In genomic region chr9:16093047-16093668, GRCm38 (mm10) we compare ENCODE assay signal across 16 mouse cellular contexts.
A peak's percentile ranks its signal among the peaks of the same experiment; 100 is the strongest.
DNase-seq lines count a peak whose midpoint lies in the region; ATAC-seq and TF ChIP-seq lines count a peak whose summit lies in the region.
"Had no signal": no experiment of that assay in that cellular context is flagged by ENCODE, and none has a peak within 500 bp of the region (broad histone marks: within the 10 kb centered on the region; RNA-seq: fewer than 3 reads in every experiment).

No protein-coding gene starts in this region.

- no peak for DNase-seq in forebrain, embryonic 11.5 days (ENCODE audit: low spot score)
- DNase-seq in forebrain, postnatal 0 days = peak; percentile 33
- no peak for DNase-seq in adrenal gland, postnatal 14 days
- DNase-seq: adrenal gland, postnatal 10 days; cerebellum, adult 9-10 months; thymus, postnatal 14 days had no signal

- TF ChIP-seq CTCF in forebrain, postnatal 0 days (IDR thresholded peaks at IDR 0.05; ENCODE audit: low read depth) = no peak

- H3K36me3 ChIP-seq in forebrain, embryonic 13.5 days (ENCODE audit: poor library complexity, severe bottlenecking) = no peaks in the 10 kb centered on the region
- H3K36me3 ChIP-seq in forebrain, embryonic 11.5 days (ENCODE audit: control insufficient read depth, insufficient read depth, low read length) = no peaks in the 10 kb centered on the region
- H3K36me3 ChIP-seq in kidney, embryonic 16.5 days (ENCODE audit: insufficient read depth, low read length) = no peaks in the 10 kb centered on the region
- H3K36me3 ChIP-seq in kidney, embryonic 14.5 days (ENCODE audit: control insufficient read depth, insufficient read depth, low read length) = no peaks in the 10 kb centered on the region
- H3K36me3 ChIP-seq in forebrain, postnatal 0 days (ENCODE audit: insufficient read depth) = no peaks in the 10 kb centered on the region
- no peaks in the 10 kb centered on the region for H3K36me3 ChIP-seq in neural tube, embryonic 15.5 days

- ATAC-seq in forebrain, embryonic 13.5 days = peak; percentile 60
- no peak for ATAC-seq in forebrain, embryonic 11.5 days (replicated peaks; ENCODE audit: low FRiP score)
- ATAC-seq in kidney, embryonic 16.5 days (ENCODE audit: low FRiP score, low TSS enrichment) = no peak
- no peak for ATAC-seq in kidney, embryonic 14.5 days (ENCODE audit: low FRiP score, low TSS enrichment)
- ATAC-seq in forebrain, postnatal 0 days = peak; percentile 67
- ATAC-seq in neural tube, embryonic 15.5 days (ENCODE audit: low FRiP score) = peak; percentile 39; the same call in 1 of the 2 replicates
- no peak for ATAC-seq in granulocyte monocyte progenitor cell, adult 5-6 weeks (replicated peaks; ENCODE audit: poor library complexity, severe bottlenecking)
- ATAC-seq: intestine, embryonic 16.5 days had no signal

- no peaks in the 10 kb centered on the region for H3K27me3 ChIP-seq in forebrain, embryonic 13.5 days
- 0 out of 2 replicates have a peak, but pooled peaks cover 2% of the 10 kb centered on the region for H3K27me3 ChIP-seq in forebrain, embryonic 11.5 days (ENCODE audit: control insufficient read depth, insufficient read depth, low read length)
- H3K27me3 ChIP-seq in kidney, embryonic 16.5 days (ENCODE audit: insufficient read depth, low read length) = no peaks in the 10 kb centered on the region
- no peaks in the 10 kb centered on the region for H3K27me3 ChIP-seq in kidney, embryonic 14.5 days (ENCODE audit: control insufficient read depth, insufficient read depth, low read length)
- no peaks in the 10 kb centered on the region for H3K27me3 ChIP-seq in forebrain, postnatal 0 days (ENCODE audit: insufficient read depth, low read length)
- no peaks in the 10 kb centered on the region for H3K27me3 ChIP-seq in neural tube, embryonic 15.5 days (replicated peaks)

- WGBS in forebrain, embryonic 13.5 days = 58% methylated on average over 8 of the region's 8 CpGs
- 72% methylated on average over 8 of the region's 8 CpGs for WGBS in forebrain, embryonic 11.5 days
- 64% methylated on average over 8 of the region's 8 CpGs for WGBS in kidney, embryonic 16.5 days
- 66% methylated on average over 8 of the region's 8 CpGs for WGBS in kidney, embryonic 14.5 days
- 39% methylated on average over 8 of the region's 8 CpGs for WGBS in forebrain, postnatal 0 days
- 54% methylated on average over 8 of the region's 8 CpGs for WGBS in neural tube, embryonic 15.5 days

- H3K9me3 ChIP-seq in forebrain, embryonic 13.5 days (replicated peaks) = no peaks in the 10 kb centered on the region
- H3K9me3 ChIP-seq in forebrain, embryonic 11.5 days (ENCODE audit: control insufficient read depth, low read length) = no peaks in the 10 kb centered on the region
- H3K9me3 ChIP-seq in kidney, embryonic 16.5 days (ENCODE audit: low read length) = no peaks in the 10 kb centered on the region
- no peaks in the 10 kb centered on the region for H3K9me3 ChIP-seq in kidney, embryonic 14.5 days (ENCODE audit: control insufficient read depth, low read length)
- no peaks in the 10 kb centered on the region for H3K9me3 ChIP-seq in forebrain, postnatal 0 days (ENCODE audit: low read length)
- H3K9me3 ChIP-seq in neural tube, embryonic 15.5 days (replicated peaks) = no peaks in the 10 kb centered on the region

- peaks cover 19% of the 10 kb centered on the region for H3K4me1 ChIP-seq in forebrain, embryonic 13.5 days
- peaks cover 4% of the 10 kb centered on the region; the same call in 1 of the 2 replicates for H3K4me1 ChIP-seq in forebrain, embryonic 11.5 days (replicated peaks; ENCODE audit: control insufficient read depth, insufficient read depth, low read length)
- peaks cover 20% of the 10 kb centered on the region for H3K4me1 ChIP-seq in kidney, embryonic 16.5 days (ENCODE audit: insufficient read depth, low read length)
- peaks cover 3% of the 10 kb centered on the region; the same call in 1 of the 2 replicates for H3K4me1 ChIP-seq in kidney, embryonic 14.5 days (ENCODE audit: control insufficient read depth, insufficient read depth, low read length)
- H3K4me1 ChIP-seq in forebrain, postnatal 0 days (ENCODE audit: insufficient read depth) = no peaks in the 10 kb centered on the region
- peaks cover 12% of the 10 kb centered on the region for H3K4me1 ChIP-seq in neural tube, embryonic 15.5 days

- H3K27ac ChIP-seq in forebrain, embryonic 13.5 days = peak overlapping the region; percentile 59
- no peak overlapping the region for H3K27ac ChIP-seq in forebrain, embryonic 11.5 days (ENCODE audit: low read depth, low read length)
- H3K27ac ChIP-seq in kidney, embryonic 16.5 days (ENCODE audit: low read length) = peak overlapping the region; percentile 33; the same call in 1 of the 2 replicates
- H3K27ac ChIP-seq in kidney, embryonic 14.5 days (ENCODE audit: low read depth, low read length) = no peak overlapping the region
- no peak overlapping the region for H3K27ac ChIP-seq in forebrain, postnatal 0 days (ENCODE audit: low read depth, low read length)
- H3K27ac ChIP-seq in neural tube, embryonic 15.5 days (replicated peaks) = no peak overlapping the region
- H3K27ac ChIP-seq: macrophage; stomach, postnatal 0 days had no signal

- H3K9ac ChIP-seq in forebrain, embryonic 13.5 days = no peak overlapping the region
- H3K9ac ChIP-seq in forebrain, embryonic 11.5 days (ENCODE audit: low read length) = no peak overlapping the region
- H3K9ac ChIP-seq in kidney, embryonic 16.5 days (replicated peaks; ENCODE audit: low read length) = no peak overlapping the region
- H3K9ac ChIP-seq in kidney, embryonic 14.5 days (ENCODE audit: low read depth, low read length) = no peak overlapping the region
- no peak overlapping the region for H3K9ac ChIP-seq in forebrain, postnatal 0 days
- no peak overlapping the region for H3K9ac ChIP-seq in neural tube, embryonic 15.5 days (replicated peaks)

- no peak overlapping the region for H3K4me3 ChIP-seq in forebrain, embryonic 13.5 days
- H3K4me3 ChIP-seq in forebrain, embryonic 11.5 days (ENCODE audit: low read depth, low read length) = no peak overlapping the region
- H3K4me3 ChIP-seq in kidney, embryonic 16.5 days (ENCODE audit: low read length) = no peak overlapping the region
- no peak overlapping the region for H3K4me3 ChIP-seq in kidney, embryonic 14.5 days (ENCODE audit: low read length)
- no peak overlapping the region for H3K4me3 ChIP-seq in forebrain, postnatal 0 days (ENCODE audit: low read depth, low read length)
- H3K4me3 ChIP-seq in neural tube, embryonic 15.5 days (replicated peaks) = no peak overlapping the region
- H3K4me3 ChIP-seq: myocyte had no signal

- no peak overlapping the region for H3K4me2 ChIP-seq in forebrain, embryonic 13.5 days
- no peak overlapping the region for H3K4me2 ChIP-seq in forebrain, embryonic 11.5 days (ENCODE audit: low read depth, low read length, severe bottlenecking)
- H3K4me2 ChIP-seq in kidney, embryonic 16.5 days (replicated peaks; ENCODE audit: low read depth, low read length) = no peak overlapping the region
- H3K4me2 ChIP-seq in kidney, embryonic 14.5 days (replicated peaks; ENCODE audit: low read depth, low read length) = no peak overlapping the region
- H3K4me2 ChIP-seq in forebrain, postnatal 0 days (ENCODE audit: low read depth) = no peak overlapping the region
- no peak overlapping the region for H3K4me2 ChIP-seq in neural tube, embryonic 15.5 days
- H3K4me2 ChIP-seq: heart, embryonic 11.5 days had no signal

Comparison
In these comparisons a context has a peak if more than half of its experiments do, and no peak if none do; other contexts are left out.
1. ATAC-seq: peak in forebrain, embryonic 13.5 days (single experiment), forebrain, postnatal 0 days (single experiment) and neural tube, embryonic 15.5 days (single experiment); none in forebrain, embryonic 11.5 days (single experiment), kidney, embryonic 16.5 days (single experiment), kidney, embryonic 14.5 days (single experiment) and granulocyte monocyte progenitor cell, adult 5-6 weeks (single experiment).
2. H3K27ac ChIP-seq: peak in forebrain, embryonic 13.5 days (single experiment) and kidney, embryonic 16.5 days (single experiment); none in forebrain, embryonic 11.5 days (single experiment), kidney, embryonic 14.5 days (single experiment), forebrain, postnatal 0 days (single experiment) and neural tube, embryonic 15.5 days (single experiment).